Mouse (Mus musculus) heart, adult 18-20 months (tissue): Measurements from ENCODE around the gene Tent4a. TPM values are rescaled to one million over a fixed set of nuclear protein-coding genes. Genes with fewer than 3 reads are reported as not detected.

Experiments
- DNase-seq, 2 experiments: peaks; one replicate each; pipeline ENCODE4 v3.0.0; 2021 to 2022; ENCODE audit warnings: mixed read lengths in 1 of 2
- total RNA-seq, 2 experiments: library from RNA; stranded (reverse); gene quantifications; 2 replicates each; pipeline ENCODE4 v1.2.3; 2021

The Tent4a gene
- total RNA-seq, 2 experiments from 2014 or later = 10.4 to 11.1 TPM

DNA sequence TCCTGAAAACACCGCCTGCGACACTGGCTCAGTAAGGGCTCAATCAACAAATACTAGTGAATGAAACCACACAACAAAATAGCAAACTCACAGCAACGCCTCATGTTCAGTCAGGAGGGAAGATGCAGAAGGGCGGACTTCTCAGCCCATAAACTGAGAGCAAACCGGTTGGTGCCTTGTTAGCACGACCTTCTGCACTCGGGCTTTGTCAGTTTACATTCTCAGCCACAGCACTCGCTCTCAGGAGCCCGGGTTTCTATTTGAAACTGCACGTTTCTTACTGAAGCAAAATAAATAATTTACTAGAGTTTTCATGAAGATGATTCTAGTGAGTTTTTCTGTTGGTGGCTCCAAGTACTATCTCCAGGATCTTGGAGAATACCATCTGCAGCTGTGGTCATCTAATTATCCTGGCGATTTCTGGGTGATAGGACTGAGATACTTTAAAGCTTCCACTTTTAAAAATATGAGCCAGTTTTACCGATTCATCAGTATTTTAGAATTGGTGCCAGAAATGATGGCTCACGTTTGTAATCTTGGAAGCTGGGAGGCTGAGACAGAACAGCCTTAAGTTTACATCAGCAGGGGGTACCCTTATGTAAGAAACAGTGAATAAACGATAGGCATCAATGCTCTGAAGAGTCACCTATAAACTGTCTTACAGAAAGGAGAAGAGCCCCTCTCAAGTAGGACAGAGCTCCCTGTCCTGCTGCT, 10.8 kb downstream of the Tent4a start:
- no peak for DNase-seq

DNA sequence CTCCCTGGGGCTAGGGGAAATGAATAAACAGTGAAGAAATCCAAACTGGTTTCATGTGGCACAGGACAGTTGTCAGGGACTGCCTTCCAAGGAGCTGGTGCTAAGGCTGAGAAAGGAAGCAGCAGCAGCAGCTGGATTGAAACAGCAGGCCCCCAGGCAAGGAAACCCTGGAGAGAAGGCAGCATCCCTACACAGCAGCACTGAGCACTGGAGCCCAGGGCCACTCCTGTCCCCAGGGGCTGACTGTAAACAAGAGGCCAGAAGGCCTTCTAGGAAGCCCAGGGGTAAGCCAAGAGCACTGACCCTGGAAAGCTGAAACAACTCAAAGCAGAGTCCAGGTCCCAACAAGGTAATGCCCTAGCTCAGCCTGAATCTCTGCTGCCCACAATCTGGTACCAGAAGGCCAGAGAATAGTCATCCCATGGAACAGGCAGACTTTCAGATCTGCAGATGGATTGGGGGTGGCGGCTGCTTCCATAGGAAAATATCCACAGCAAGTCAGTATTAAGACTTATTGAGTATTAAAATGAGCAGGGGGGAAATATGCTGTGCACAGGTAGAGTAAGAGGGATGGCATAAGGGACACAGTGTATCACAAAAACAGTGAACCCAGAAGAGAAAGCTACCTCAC, 12.1 kb downstream of the Tent4a start:
- no peak for DNase-seq

GRCm38 (mm10) chr13:69519137-69519536, 15.3 kb downstream of the Tent4a start:
- no peak for DNase-seq

GRCm38 (mm10) chr13:69517445-69517844, 17.0 kb downstream of the Tent4a start:
- no peak for DNase-seq

DNA sequence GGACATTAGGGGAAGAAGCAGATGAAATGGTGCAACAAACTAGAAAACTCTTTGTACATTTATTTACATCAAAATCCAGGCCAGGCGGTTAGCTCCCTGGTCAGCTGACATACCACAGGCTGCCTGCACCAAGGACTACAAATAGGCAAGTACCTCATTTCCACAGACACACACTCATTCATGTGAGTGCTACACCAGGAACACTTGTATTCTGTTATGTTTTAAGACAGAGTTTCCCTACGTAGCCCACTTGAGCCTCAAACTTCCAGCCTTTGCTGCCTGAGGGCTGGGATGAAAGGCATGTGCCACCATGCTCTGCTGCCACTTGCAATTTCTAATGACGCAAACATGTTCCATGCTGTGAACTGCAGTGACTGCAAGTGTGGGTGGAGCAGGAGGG, 19.3 kb downstream of the Tent4a start:
- no peak for DNase-seq

GRCm38 (mm10) chr13:69509391-69510244, 24.8 kb downstream of the Tent4a start:
- DNase-seq = peak; percentile 23 to 48

DNA sequence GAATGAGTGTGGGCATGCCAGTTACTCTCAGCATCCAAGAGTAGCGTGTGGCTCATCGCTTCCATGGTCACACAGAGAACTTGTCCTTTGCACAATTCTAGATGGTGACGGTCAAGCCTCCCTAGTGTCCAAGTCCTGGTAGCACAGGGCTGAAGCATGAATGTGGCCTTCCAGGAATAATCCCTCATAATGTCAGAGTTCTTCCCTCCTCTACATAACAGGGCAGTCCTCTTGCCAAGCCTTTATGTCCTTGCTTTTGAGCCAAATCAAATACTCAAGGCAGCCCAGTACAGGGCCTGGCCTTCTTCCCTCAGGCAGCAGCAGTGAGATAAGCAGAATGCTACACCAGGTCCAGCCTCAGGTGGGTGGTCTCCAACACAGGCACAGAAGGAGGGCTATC, 26.8 kb downstream of the Tent4a start:
- no peak for DNase-seq

- DNase-seq = no peak
Measured at GRCm38 (mm10) chr13:69506341-69507086, 27.9 kb downstream of the Tent4a start.

GRCm38 (mm10) chr13:69502863-69503262, 31.6 kb downstream of the Tent4a start:
- DNase-seq = no peak

GRCm38 (mm10) chr13:69502157-69502750, 32.2 kb downstream of the Tent4a start:
- no peak for DNase-seq

DNA sequence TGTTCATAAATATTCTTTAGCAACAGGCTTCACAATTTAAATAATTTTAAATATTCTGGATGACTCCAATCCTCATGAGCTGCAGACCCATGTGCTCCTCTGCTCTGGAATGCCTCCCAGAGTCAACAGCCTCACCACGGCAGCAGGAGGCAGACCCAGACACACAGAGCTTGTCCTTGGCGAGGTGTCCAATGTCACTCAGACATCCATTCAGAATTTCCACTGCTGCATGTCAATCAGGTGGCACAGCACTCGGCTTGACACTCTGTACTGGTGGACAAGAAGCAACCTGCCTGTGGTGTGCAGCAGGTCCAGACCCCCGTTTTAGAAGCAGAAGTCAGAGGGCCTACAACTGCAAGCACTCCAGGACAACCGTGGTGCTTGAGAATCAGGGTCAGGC, 36.1 kb downstream of the Tent4a start:
- peak; percentile 25 to 29 for DNase-seq

DNA sequence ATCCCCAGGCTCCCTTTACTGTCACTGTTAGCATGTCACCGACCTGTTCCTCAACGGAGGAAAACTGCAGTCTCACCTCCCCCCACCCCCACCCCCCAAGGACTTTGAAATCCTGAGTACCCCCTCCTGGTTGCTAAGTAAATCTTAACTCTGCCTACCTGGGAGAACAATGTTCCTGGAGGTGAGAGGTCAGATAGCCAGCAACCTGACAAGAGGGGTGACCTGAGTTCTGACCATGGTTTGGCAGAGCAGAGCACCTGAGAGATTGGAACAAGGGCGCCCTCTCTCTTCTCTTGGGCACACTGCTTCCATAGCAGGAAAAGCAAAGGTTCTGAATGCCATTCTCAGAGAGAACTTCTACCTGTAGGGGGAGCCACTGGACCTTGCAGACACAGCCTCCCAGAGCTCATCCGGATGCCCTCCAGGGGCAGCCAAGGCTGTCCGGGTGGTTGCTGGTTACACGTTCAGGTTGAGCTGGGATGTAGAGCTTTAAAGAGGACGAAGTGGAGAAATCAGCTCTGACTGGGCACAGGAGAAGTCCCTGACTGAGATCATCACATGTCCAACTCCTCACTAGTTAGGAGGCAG, 41.4 kb downstream of the Tent4a start:
- peak; percentile 35 to 46 for DNase-seq

DNA sequence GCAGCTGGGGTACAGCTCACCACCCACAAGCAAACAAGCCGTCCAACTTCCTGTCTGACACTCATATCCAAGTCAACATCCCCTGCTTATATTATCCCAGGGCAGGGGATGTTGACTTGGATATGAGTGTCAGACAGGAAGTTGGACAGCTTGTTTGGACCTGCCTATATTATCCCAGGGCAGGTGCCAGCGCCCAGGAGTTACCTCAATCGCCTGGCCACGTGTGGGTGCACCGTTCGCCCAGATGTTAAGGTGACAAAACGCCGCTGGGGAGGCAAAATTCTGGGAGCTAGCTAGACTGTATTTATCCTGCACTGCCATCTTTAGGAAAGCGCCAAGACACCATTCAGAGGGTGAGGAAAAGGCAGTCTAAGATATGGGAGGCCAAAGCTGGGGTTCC, 44.6 kb downstream of the Tent4a start:
- DNase-seq = no peak

DNA sequence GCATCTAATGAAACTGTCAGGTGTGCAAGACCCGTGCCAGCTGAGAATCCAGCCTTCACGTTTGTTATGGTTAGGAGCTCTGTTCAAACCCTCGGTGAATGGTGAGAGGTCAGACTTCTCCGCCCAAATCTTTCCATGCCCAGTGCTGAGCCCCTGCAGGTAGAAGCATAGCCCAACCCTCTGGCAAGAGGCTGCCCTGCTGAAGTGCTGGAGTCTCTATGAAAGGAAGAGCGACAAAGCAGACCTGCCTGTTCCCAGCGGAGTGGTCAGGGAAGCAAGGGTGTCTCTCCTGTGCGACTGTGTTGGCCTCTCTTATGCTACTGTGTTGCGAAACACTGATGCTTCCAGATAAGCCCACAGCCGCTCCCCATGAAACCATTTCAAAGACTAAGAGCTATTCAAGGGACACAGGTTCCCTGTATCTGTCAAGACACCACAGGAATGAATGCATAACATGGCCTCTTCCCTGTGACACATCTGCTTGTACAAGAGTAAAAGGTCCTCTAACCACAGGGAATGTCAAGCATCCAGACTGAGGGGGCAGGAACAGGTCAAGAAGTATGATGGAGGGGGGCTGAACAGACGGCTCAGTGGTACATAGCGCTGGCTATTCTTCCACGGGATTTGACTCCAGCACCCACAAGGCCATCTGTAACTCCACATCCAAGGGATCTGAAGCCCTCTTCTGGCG, 45.7 kb downstream of the Tent4a start:
- DNase-seq = no peak

DNA sequence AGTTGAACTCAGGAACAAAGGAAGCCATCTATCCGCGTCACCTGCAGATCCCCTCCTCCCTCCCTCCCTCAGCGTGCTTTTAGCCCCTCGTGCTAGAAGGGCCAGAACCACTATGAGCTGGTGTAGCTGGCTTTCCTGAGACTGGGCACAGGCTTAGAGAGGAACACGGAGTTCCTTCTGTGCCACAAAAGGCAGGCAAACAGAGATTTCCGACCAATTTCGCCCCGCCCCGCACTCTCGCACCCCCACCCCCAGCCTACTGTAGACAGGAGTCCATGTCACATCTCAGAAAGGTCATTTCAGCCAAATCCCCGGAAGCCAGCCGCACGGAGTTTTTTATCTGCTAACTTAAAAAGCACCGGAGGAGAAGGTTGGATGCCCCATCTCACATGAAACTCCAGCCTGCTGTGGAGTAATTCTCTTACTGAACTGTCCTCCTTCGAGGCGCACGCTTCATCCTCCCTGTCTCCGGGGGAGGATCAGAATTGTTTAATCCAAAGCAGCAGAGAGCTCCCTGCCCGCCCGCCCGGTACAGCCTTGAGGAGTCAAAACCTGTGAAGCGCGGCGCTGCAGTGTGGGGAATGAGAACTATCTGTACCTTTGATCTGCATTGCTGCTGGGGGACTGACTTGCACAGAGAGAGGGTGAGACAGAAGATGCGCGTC, 46.7 kb downstream of the Tent4a start:
- DNase-seq = no peak

- DNase-seq = no peak
Measured at GRCm38 (mm10) chr13:69487108-69487507, 47.3 kb downstream of the Tent4a start.

GRCm38 (mm10) chr13:69485833-69486232, 48.6 kb downstream of the Tent4a start:
- DNase-seq = no peak

- peak; percentile 25 to 52 for DNase-seq
Measured at GRCm38 (mm10) chr13:69485326-69485725, 49.1 kb downstream of the Tent4a start.

DNA sequence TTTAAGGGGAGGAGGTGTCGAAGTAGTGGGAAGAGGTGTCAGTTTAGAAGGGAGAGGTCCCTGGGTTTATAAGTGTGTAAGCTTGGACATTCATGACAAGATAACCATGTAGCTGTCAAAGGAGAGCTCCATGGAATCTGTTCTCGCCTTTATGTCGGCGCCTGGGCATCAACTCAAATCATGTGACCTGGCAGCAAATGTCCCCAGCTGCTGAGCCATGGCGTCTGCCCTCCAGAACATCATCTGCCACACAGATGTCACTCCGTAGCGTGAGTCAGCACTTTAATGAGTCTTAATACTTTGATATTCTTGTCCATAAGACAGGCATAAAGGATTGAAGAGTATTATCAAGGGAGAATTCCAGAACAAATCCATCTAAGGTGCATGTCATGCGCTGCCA, 51.7 kb downstream of the Tent4a start:
- DNase-seq = peak; percentile 64
